Mouse (Mus musculus) embryonic facial prominence, embryonic 13.5 days (tissue): ENCODE measurements around the gene Dcpp2. TPM values are rescaled to one million over a fixed set of nuclear protein-coding genes. Genes with fewer than 3 reads are reported as not detected.
"Not testable (repeated sequence)": the region's sequence is repeated elsewhere in the genome, so short reads cannot be mapped to it uniquely, and the experiment has no call there.

Source experiments
- ATAC-seq: fragments of 200-750 bp; cut with Nextera tagmentation; 2 replicates; pipeline ENCODE4 v1.8.0; 2017; ENCODE audit warnings: low read depth; ENCODE audit not compliant: insufficient number of reproducible peaks, insufficient read depth, low FRiP score, low TSS enrichment
- H3K27ac ChIP-seq: fragments of 300-500 bp; sonication (generic); 2 replicates; pipeline ENCODE4 v1.5.1; 2015; ENCODE audit warnings: moderate library complexity, mild to moderate bottlenecking, inconsistent platforms
- H3K27me3 ChIP-seq: fragments of 300-500 bp; sonication (generic); 2 replicates; pipeline ENCODE4 v1.6.1; 2015; ENCODE audit warnings: mild to moderate bottlenecking, inconsistent platforms
- H3K36me3 ChIP-seq: fragments of 300-500 bp; sonication (generic); 2 replicates; pipeline ENCODE4 v1.6.1; 2015; ENCODE audit warnings: mild to moderate bottlenecking, inconsistent platforms
- H3K4me1 ChIP-seq: fragments of 300-500 bp; sonication (generic); 2 replicates; pipeline ENCODE4 v1.6.1; 2015; ENCODE audit warnings: inconsistent platforms
- H3K4me2 ChIP-seq: fragments of 300-500 bp; sonication (generic); 2 replicates; pipeline ENCODE4 v1.6.1; 2015; ENCODE audit warnings: moderate library complexity, mild to moderate bottlenecking, inconsistent platforms
- H3K4me3 ChIP-seq: fragments of 300-500 bp; sonication (generic); 2 replicates; pipeline ENCODE4 v1.5.1; 2015; ENCODE audit warnings: mild to moderate bottlenecking, inconsistent platforms
- H3K9ac ChIP-seq: fragments of 300-500 bp; sonication (generic); 2 replicates; pipeline ENCODE4 v1.6.1; 2015; ENCODE audit warnings: mild to moderate bottlenecking, inconsistent platforms
- H3K9me3 ChIP-seq: fragments of 300-500 bp; sonication (generic); 2 replicates; pipeline ENCODE4 v1.6.1; 2016; ENCODE audit warnings: inconsistent platforms
- WGBS: fragments of 180-500 bp; shearing (Covaris S2); methylation state at CpG from one replicate; pipeline ENCODE4 v1.1.7; 2015; ENCODE audit warnings: mixed read lengths; 5-methylcytosine and 5-hydroxymethylcytosine counted together
- polyA plus RNA-seq: library from polyadenylated mRNA; unstranded; fragments of >200 nt; fragmentation: Nextera tagmentation; extraction: Ambion mirVana; gene quantifications from 2 replicates; pipeline ENCODE4 v1.2.1, GENCODE M21; 2015

Gene Dcpp2
- polyA plus RNA-seq = not detected in 2 replicates

- not testable (repeated sequence) for ATAC-seq, H3K27ac ChIP-seq, H3K36me3 ChIP-seq, H3K4me2 ChIP-seq, H3K9ac ChIP-seq, H3K4me1 ChIP-seq, H3K9me3 ChIP-seq, H3K27me3 ChIP-seq, H3K4me3 ChIP-seq
- 77% methylated on average over 4 of the region's 4 CpGs for WGBS
Measured at GRCm38 (mm10) chr17:23880576-23880975, at the start of gene Dcpp2, which contains the start of gene Dcpp1. Gene Dcpp2 (plus strand): TSS chr17:23880880. Gene Dcpp1 (plus strand): TSS chr17:23880876.

DNA sequence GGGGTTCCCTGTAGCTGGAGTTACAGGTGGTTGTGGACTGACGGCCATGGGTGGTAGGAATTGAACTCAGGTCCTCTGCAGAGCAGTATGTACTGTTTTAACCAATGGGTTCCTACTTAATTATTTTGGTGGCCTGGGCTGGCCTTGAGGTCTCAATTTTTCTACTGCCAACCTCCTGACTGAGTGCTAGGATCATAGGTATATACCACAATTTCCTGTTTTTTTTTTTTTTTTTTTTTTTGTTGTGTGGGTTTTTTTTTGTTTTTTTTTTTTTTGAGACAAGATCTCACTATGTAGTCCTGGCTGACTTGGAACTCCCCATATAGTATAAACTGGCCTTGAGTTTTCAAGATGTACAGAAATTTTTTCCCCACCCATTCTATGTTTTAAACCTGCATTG, 49.5 kb upstream of the Dcpp2 start:
- peaks cover 12% of the 10 kb centered on the region for H3K36me3 ChIP-seq
- WGBS = 88% methylated on average over 1 of the region's 1 CpGs
- ATAC-seq = no peak
- no peaks in the 10 kb centered on the region for H3K9me3 ChIP-seq
- no peak overlapping the region for H3K4me2 ChIP-seq
- peaks cover 40% of the 10 kb centered on the region for H3K27me3 ChIP-seq
- H3K4me1 ChIP-seq = peaks cover 20% of the 10 kb centered on the region
- no peak overlapping the region for H3K27ac ChIP-seq
- no peak overlapping the region for H3K9ac ChIP-seq
- H3K4me3 ChIP-seq = no peak overlapping the region

DNA sequence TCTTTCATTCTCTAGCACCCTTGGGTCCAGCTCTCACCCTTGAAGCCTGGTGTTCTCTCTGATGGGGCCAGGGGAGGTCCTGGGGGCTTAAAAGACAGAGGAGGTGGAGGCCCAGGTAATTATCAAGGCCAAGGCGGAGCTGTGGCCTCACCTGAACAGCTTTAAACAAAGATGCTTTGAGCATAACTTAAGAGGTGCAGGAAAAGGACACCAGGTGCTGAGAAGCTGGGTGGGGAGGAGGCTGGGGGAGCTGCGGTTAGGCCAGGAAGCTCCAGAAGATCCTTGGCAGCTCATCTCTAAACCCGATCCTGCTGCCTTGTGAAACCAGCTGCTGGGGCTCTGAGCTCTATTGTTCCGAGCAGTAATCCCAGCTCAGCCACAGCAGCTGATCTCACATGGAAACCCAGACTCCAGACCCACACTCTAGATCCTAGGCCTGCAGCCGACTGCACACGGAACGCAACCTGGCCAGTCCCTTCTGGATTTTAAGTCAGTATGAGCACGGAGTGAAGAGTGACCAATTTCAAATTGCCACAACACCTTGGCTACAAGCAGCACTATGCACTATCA, 44.6 kb upstream of the Dcpp2 start, which contains the start of gene Prss33:
TSS of gene Prss33 (minus strand) at position 51 of the 570 bp plus-strand sequence.
- H3K27me3 ChIP-seq = peaks cover 36% of the 10 kb centered on the region
- no peak for ATAC-seq
- H3K9me3 ChIP-seq = no peaks in the 10 kb centered on the region
- WGBS = 62% methylated on average over 8 of the region's 8 CpGs
- no peak within 1 kb of the TSS for H3K4me2 ChIP-seq
- no peak within 1 kb of the TSS; the same call in none of the 2 replicates for H3K9ac ChIP-seq
- no peak within 1 kb of the TSS for H3K4me3 ChIP-seq
- H3K36me3 ChIP-seq = no peaks in the 10 kb centered on the region
- no peaks in the 10 kb centered on the region for H3K4me1 ChIP-seq
- H3K27ac ChIP-seq = no peak within 1 kb of the TSS

DNA sequence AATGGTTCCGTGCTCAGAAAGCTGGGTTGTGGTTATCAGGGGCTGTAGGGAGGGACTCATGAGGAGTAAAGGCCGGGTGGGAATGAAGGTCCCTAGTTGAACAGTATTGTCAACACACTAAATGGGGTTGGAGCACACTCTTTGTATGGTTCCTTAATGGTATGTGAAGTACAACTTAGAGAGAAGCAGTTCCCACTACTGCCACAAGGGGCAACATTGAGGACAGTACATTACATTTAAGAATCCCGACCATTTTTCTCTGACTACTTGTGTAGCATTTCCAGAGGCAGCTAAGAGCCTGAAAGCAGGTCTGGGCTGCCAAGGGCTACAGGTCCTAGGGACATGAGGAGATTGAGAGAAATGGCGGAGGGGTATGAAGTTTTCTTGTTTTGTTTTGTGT, 39.5 kb upstream of the Dcpp2 start:
- no peak overlapping the region for H3K4me2 ChIP-seq
- no peak overlapping the region for H3K27ac ChIP-seq
- no peak overlapping the region for H3K9ac ChIP-seq
- H3K4me1 ChIP-seq = no peaks in the 10 kb centered on the region
- no peaks in the 10 kb centered on the region for H3K36me3 ChIP-seq
- WGBS = 26% methylated on average over 4 of the region's 4 CpGs
- peaks cover 4% of the 10 kb centered on the region for H3K27me3 ChIP-seq
- H3K9me3 ChIP-seq = no peaks in the 10 kb centered on the region
- ATAC-seq = no peak
- no peak overlapping the region for H3K4me3 ChIP-seq

- peak overlapping the region; percentile 1; the same call in 1 of the 2 replicates for H3K9ac ChIP-seq
- no peaks in the 10 kb centered on the region; the same call in 1 of the 2 replicates for H3K27me3 ChIP-seq
- peak overlapping the region; percentile 26 for H3K4me3 ChIP-seq
- no peak overlapping the region for H3K27ac ChIP-seq
- H3K36me3 ChIP-seq = no peaks in the 10 kb centered on the region
- no peaks in the 10 kb centered on the region for H3K4me1 ChIP-seq
- peak overlapping the region; percentile 50 for H3K4me2 ChIP-seq
- 47% methylated on average over 23 of the region's 23 CpGs for WGBS
- no peaks in the 10 kb centered on the region; the same call in 1 of the 2 replicates for H3K9me3 ChIP-seq
- ATAC-seq = no peak
Measured at GRCm38 (mm10) chr17:23843141-23843811, 37.4 kb upstream of the Dcpp2 start.

DNA sequence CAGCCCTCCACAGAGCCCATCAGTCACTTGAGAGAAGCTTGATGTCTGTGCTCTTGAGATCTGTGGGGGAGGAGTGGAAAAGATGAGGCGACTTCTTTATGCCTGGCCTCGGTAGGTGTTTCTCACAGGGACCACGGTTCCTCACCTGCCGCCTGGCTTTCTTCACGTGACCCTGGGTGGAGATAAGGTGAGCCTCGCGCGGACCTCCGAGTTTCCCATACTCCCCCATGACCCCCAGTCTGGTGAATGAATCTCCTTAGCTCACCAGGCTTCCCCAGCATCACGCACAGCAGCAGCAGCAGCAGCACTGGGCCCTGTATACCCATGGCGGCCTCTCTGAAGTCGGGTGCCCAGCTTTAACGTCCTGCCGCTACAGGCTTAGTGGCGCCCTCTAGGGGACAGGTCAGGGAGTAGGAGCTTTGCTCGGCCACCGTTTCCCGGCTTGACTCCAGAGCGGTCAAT, 36.8 kb upstream of the Dcpp2 start, which contains the start of the genes Prss32 and Prss41:
TSS of gene Prss32 (plus strand) at position 44 of the 462 bp plus-strand sequence.
TSS of gene Prss41 (minus strand) at position 361 of the 462 bp plus-strand sequence.
- H3K4me1 ChIP-seq = no peaks in the 10 kb centered on the region
- no peak within 1 kb of the TSS for H3K27ac ChIP-seq
- no peaks in the 10 kb centered on the region; the same call in 1 of the 2 replicates for H3K27me3 ChIP-seq
- peak within 1 kb of the TSS; percentile 1; the same call in 1 of the 2 replicates for H3K9ac ChIP-seq
- peak within 1 kb of the TSS; percentile 26 for H3K4me3 ChIP-seq
- no peak for ATAC-seq
- H3K9me3 ChIP-seq = no peaks in the 10 kb centered on the region; the same call in 1 of the 2 replicates
- H3K4me2 ChIP-seq = peak within 1 kb of the TSS; percentile 50
- 13% methylated on average over 19 of the region's 19 CpGs for WGBS
- H3K36me3 ChIP-seq = no peaks in the 10 kb centered on the region

GRCm38 (mm10) chr17:23850028-23850427, 30.7 kb upstream of the Dcpp2 start:
- Histone ChIP-seq H3K4me3 (no peak overlapping the region), H3K27me3 (no peaks in the 10 kb centered on the region), H3K9me3 (no peaks in the 10 kb centered on the region; the same call in 1 of the 2 replicates), H3K4me2 (no peak overlapping the region), H3K4me1 (no peaks in the 10 kb centered on the region), H3K27ac (no peak overlapping the region), H3K36me3 (no peaks in the 10 kb centered on the region), H3K9ac (no peak overlapping the region)
- ATAC-seq = no peak
- WGBS = 47% methylated on average over 2 of the region's 2 CpGs

- no peak overlapping the region for H3K4me3 ChIP-seq
- no peak overlapping the region for H3K9ac ChIP-seq
- no peak overlapping the region for H3K4me2 ChIP-seq
- no peaks in the 10 kb centered on the region; the same call in 1 of the 2 replicates for H3K9me3 ChIP-seq
- no peak overlapping the region for H3K27ac ChIP-seq
- no peak for ATAC-seq
- no peaks in the 10 kb centered on the region for H3K4me1 ChIP-seq
- WGBS = 60% methylated on average over 19 of the region's 19 CpGs
- H3K36me3 ChIP-seq = no peaks in the 10 kb centered on the region
- H3K27me3 ChIP-seq = no peaks in the 10 kb centered on the region
Measured at GRCm38 (mm10) chr17:23850853-23851749, 29.6 kb upstream of the Dcpp2 start.

GRCm38 (mm10) chr17:23853292-23853691, 27.4 kb upstream of the Dcpp2 start:
- Histone ChIP-seq H3K4me2 (no peak overlapping the region), H3K36me3 (no peaks in the 10 kb centered on the region), H3K27ac (no peak overlapping the region), H3K27me3 (no peaks in the 10 kb centered on the region), H3K9me3 (no peaks in the 10 kb centered on the region), H3K4me1 (no peaks in the 10 kb centered on the region), H3K9ac (no peak overlapping the region), H3K4me3 (no peak overlapping the region)
- WGBS = 29% methylated on average over 5 of the region's 5 CpGs
- no peak for ATAC-seq

DNA sequence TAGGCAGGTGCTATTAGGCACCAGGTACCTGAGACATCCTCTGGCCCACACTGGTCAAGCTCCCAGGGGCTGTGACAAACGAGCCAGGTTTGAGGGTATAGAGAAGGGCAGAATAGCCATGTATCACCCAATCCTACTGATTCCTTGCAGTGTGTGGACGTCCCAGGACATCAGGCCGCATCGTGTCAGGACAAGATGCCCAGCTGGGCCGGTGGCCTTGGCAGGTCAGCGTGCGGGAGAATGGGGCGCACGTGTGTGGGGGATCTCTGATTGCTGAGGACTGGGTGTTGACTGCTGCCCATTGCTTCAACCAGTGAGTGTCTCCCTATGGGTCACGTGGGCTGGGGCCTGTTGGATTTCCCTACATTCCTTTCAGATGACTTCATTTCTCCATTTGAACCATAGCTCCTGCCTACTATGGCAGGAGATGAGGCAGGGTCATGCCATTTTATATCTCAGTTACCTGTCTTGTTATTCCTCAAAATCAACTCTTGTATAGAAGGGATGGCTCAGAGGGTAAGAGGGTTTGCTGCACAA, 26.4 kb upstream of the Dcpp2 start:
- Histone ChIP-seq H3K27ac (no peak overlapping the region), H3K36me3 (no peaks in the 10 kb centered on the region), H3K27me3 (no peaks in the 10 kb centered on the region; the same call in 1 of the 2 replicates), H3K4me2 (no peak overlapping the region), H3K9ac (no peak overlapping the region), H3K4me3 (no peak overlapping the region), H3K9me3 (no peaks in the 10 kb centered on the region), H3K4me1 (no peaks in the 10 kb centered on the region)
- ATAC-seq = no peak
- WGBS = 84% methylated on average over 10 of the region's 10 CpGs

- H3K4me1 ChIP-seq = no peaks in the 10 kb centered on the region
- H3K36me3 ChIP-seq = no peaks in the 10 kb centered on the region
- H3K4me2 ChIP-seq = no peak overlapping the region
- peaks cover 9% of the 10 kb centered on the region; the same call in 1 of the 2 replicates for H3K27me3 ChIP-seq
- 80% methylated on average over 6 of the region's 6 CpGs for WGBS
- H3K4me3 ChIP-seq = no peak overlapping the region
- H3K9me3 ChIP-seq = no peaks in the 10 kb centered on the region
- no peak overlapping the region for H3K9ac ChIP-seq
- no peak for ATAC-seq
- no peak overlapping the region for H3K27ac ChIP-seq
Measured at GRCm38 (mm10) chr17:23857193-23857592, 23.5 kb upstream of the Dcpp2 start.
